Mouse (Mus musculus): ENCODE results near the gene Zbtb38.

- TF ChIP-seq MYOG (IDR thresholded peaks at IDR 0.05; ENCODE audit: control insufficient read depth, extremely low read depth, insufficient read length) (no peak), CTCF (IDR thresholded peaks at IDR 0.05; ENCODE audit: control insufficient read depth, insufficient read depth, insufficient read length) (no peak), MYOD1 (IDR thresholded peaks at IDR 0.05; ENCODE audit: control insufficient read depth, insufficient read length, low read depth) (no peak), USF1 (IDR thresholded peaks at IDR 0.05; ENCODE audit: low read depth) (no peak)
These were observed 92.0 kb downstream of the Zbtb38 start for GRCm38 (mm10) chr9:96660510-96661244.
